Comparison of ENCODE assay signal across 11 mouse cellular contexts in genomic region chr7:134501079-134501478, GRCm38 (mm10).
DNase-seq lines count a peak whose midpoint lies in the region; ATAC-seq lines count a peak whose summit lies in the region.
"Had no signal": no experiment of that assay in that cellular context is flagged by ENCODE, and none has a peak within 500 bp of the region (broad histone marks: within the 10 kb centered on the region; RNA-seq: fewer than 3 reads in every experiment).

No protein-coding gene starts in this region.

- intact Hi-C loops in heart, postnatal 14 days (cut with DNase I), result no loop called here

- H3K9me3 ChIP-seq in hindbrain, embryonic 12.5 days (replicated peaks), result no peaks in the 10 kb centered on the region
- no peaks in the 10 kb centered on the region for H3K9me3 ChIP-seq in hindbrain, embryonic 16.5 days (ENCODE audit: control insufficient read depth, low read length)
- no peaks in the 10 kb centered on the region for H3K9me3 ChIP-seq in midbrain, embryonic 11.5 days (ENCODE audit: control insufficient read depth, low read length)
- H3K9me3 ChIP-seq in midbrain, embryonic 14.5 days (ENCODE audit: control insufficient read depth, low read length), result no peaks in the 10 kb centered on the region
- no peaks in the 10 kb centered on the region for H3K9me3 ChIP-seq in embryonic facial prominence, embryonic 14.5 days (ENCODE audit: control insufficient read depth, low read length)
- no peaks in the 10 kb centered on the region for H3K9me3 ChIP-seq in limb, embryonic 10.5 days (replicated peaks)
- H3K9me3 ChIP-seq: embryonic facial prominence, embryonic 15.5 days; heart, embryonic 15.5 days; liver, embryonic 15.5 days had no signal

- no peaks in the 10 kb centered on the region for H3K27me3 ChIP-seq in hindbrain, embryonic 12.5 days
- H3K27me3 ChIP-seq in hindbrain, embryonic 16.5 days (replicated peaks; ENCODE audit: control insufficient read depth, insufficient read depth, low read length), result no peaks in the 10 kb centered on the region
- H3K27me3 ChIP-seq in midbrain, embryonic 11.5 days (ENCODE audit: control insufficient read depth, insufficient read depth, low read length), result no peaks in the 10 kb centered on the region
- H3K27me3 ChIP-seq in midbrain, embryonic 14.5 days (ENCODE audit: control insufficient read depth, insufficient read depth, low read length), result no peaks in the 10 kb centered on the region
- H3K27me3 ChIP-seq in embryonic facial prominence, embryonic 14.5 days (replicated peaks; ENCODE audit: control insufficient read depth, insufficient read depth, low read length), result no peaks in the 10 kb centered on the region
- no peaks in the 10 kb centered on the region for H3K27me3 ChIP-seq in limb, embryonic 10.5 days (ENCODE audit: low read depth, poor library complexity, severe bottlenecking)
- H3K27me3 ChIP-seq: embryonic facial prominence, embryonic 15.5 days; heart, embryonic 15.5 days; liver, embryonic 15.5 days had no signal

- 15% methylated on average over 1 of the region's 1 CpGs for WGBS in hindbrain, embryonic 12.5 days
- WGBS in hindbrain, embryonic 16.5 days, result 3% methylated on average over 1 of the region's 1 CpGs
- WGBS in midbrain, embryonic 11.5 days, result 14% methylated on average over 1 of the region's 1 CpGs
- 0% methylated on average over 1 of the region's 1 CpGs for WGBS in midbrain, embryonic 14.5 days
- WGBS in embryonic facial prominence, embryonic 14.5 days, result 15% methylated on average over 1 of the region's 1 CpGs
- 32% methylated on average over 1 of the region's 1 CpGs for WGBS in limb, embryonic 10.5 days

- no peak overlapping the region for H3K27ac ChIP-seq in hindbrain, embryonic 12.5 days
- H3K27ac ChIP-seq in hindbrain, embryonic 16.5 days (ENCODE audit: low read depth, low read length), result no peak overlapping the region
- no peak overlapping the region for H3K27ac ChIP-seq in midbrain, embryonic 11.5 days (ENCODE audit: low read depth, low read length)
- no peak overlapping the region for H3K27ac ChIP-seq in midbrain, embryonic 14.5 days (replicated peaks; ENCODE audit: low read depth, low read length)
- H3K27ac ChIP-seq in embryonic facial prominence, embryonic 14.5 days (replicated peaks; ENCODE audit: low read depth, low read length), result no peak overlapping the region
- H3K27ac ChIP-seq in limb, embryonic 10.5 days, result no peak overlapping the region
- H3K27ac ChIP-seq: embryonic facial prominence, embryonic 15.5 days; heart, embryonic 15.5 days; liver, embryonic 15.5 days had no signal

- H3K36me3 ChIP-seq in hindbrain, embryonic 12.5 days, result no peaks in the 10 kb centered on the region
- no peaks in the 10 kb centered on the region for H3K36me3 ChIP-seq in hindbrain, embryonic 16.5 days (ENCODE audit: control insufficient read depth, insufficient read depth, low read length)
- no peaks in the 10 kb centered on the region for H3K36me3 ChIP-seq in midbrain, embryonic 11.5 days (ENCODE audit: control insufficient read depth, insufficient read depth, low read length)
- no peaks in the 10 kb centered on the region for H3K36me3 ChIP-seq in midbrain, embryonic 14.5 days (ENCODE audit: control insufficient read depth, insufficient read depth, low read length)
- no peaks in the 10 kb centered on the region for H3K36me3 ChIP-seq in embryonic facial prominence, embryonic 14.5 days (ENCODE audit: control insufficient read depth, insufficient read depth, low read length)
- no peaks in the 10 kb centered on the region for H3K36me3 ChIP-seq in limb, embryonic 10.5 days
- H3K36me3 ChIP-seq: embryonic facial prominence, embryonic 15.5 days; heart, embryonic 15.5 days; liver, embryonic 15.5 days had no signal

- no peak for DNase-seq in midbrain, embryonic 11.5 days (ENCODE audit: low spot score, missing footprints)
- no peak for DNase-seq in midbrain, embryonic 14.5 days
- DNase-seq in embryonic facial prominence, embryonic 14.5 days (ENCODE audit: low spot score), result peak; percentile 46
- DNase-seq in limb, embryonic 10.5 days (ENCODE audit: low spot score), result no peak
- DNase-seq in heart, postnatal 14 days, result no peak

- H3K4me2 ChIP-seq in hindbrain, embryonic 12.5 days (replicated peaks), result no peak overlapping the region
- no peak overlapping the region for H3K4me2 ChIP-seq in hindbrain, embryonic 16.5 days (ENCODE audit: low read length)
- no peak overlapping the region for H3K4me2 ChIP-seq in midbrain, embryonic 11.5 days
- no peak overlapping the region for H3K4me2 ChIP-seq in midbrain, embryonic 14.5 days (ENCODE audit: low read length)
- no peak overlapping the region for H3K4me2 ChIP-seq in embryonic facial prominence, embryonic 14.5 days (ENCODE audit: low read depth, low read length)
- H3K4me2 ChIP-seq: embryonic facial prominence, embryonic 15.5 days; heart, embryonic 15.5 days; liver, embryonic 15.5 days had no signal

- peak; percentile 35; the same call in 1 of the 2 replicates for ATAC-seq in hindbrain, embryonic 12.5 days (ENCODE audit: low FRiP score)
- ATAC-seq in hindbrain, embryonic 16.5 days, result no peak
- ATAC-seq in midbrain, embryonic 11.5 days (ENCODE audit: low FRiP score), result peak; percentile 58
- ATAC-seq in midbrain, embryonic 14.5 days (ENCODE audit: low FRiP score, low TSS enrichment), result no peak
- ATAC-seq in embryonic facial prominence, embryonic 14.5 days (ENCODE audit: low read depth), result 0 out of 2 replicates have a peak, but pooled peaks have one; percentile 48
- ATAC-seq: intestine, postnatal 0 days had no signal

- H3K9ac ChIP-seq in hindbrain, embryonic 12.5 days, result no peak overlapping the region
- no peak overlapping the region for H3K9ac ChIP-seq in hindbrain, embryonic 16.5 days (ENCODE audit: low read depth, low read length)
- H3K9ac ChIP-seq in midbrain, embryonic 11.5 days (ENCODE audit: low read length), result no peak overlapping the region
- H3K9ac ChIP-seq in midbrain, embryonic 14.5 days (replicated peaks; ENCODE audit: low read length), result no peak overlapping the region
- H3K9ac ChIP-seq in embryonic facial prominence, embryonic 14.5 days (ENCODE audit: low read depth, low read length), result no peak overlapping the region
- H3K9ac ChIP-seq: embryonic facial prominence, embryonic 15.5 days; heart, embryonic 15.5 days; liver, embryonic 15.5 days had no signal

- H3K4me3 ChIP-seq in hindbrain, embryonic 12.5 days, result no peak overlapping the region
- no peak overlapping the region for H3K4me3 ChIP-seq in hindbrain, embryonic 16.5 days (ENCODE audit: low read length)
- H3K4me3 ChIP-seq in midbrain, embryonic 11.5 days (ENCODE audit: low read depth, low read length), result no peak overlapping the region
- no peak overlapping the region for H3K4me3 ChIP-seq in midbrain, embryonic 14.5 days (replicated peaks; ENCODE audit: low read depth, low read length)
- H3K4me3 ChIP-seq in embryonic facial prominence, embryonic 14.5 days (ENCODE audit: low read depth, low read length), result no peak overlapping the region
- no peak overlapping the region for H3K4me3 ChIP-seq in limb, embryonic 10.5 days
- H3K4me3 ChIP-seq: embryonic facial prominence, embryonic 15.5 days; heart, embryonic 15.5 days; liver, embryonic 15.5 days had no signal

- H3K4me1 ChIP-seq in hindbrain, embryonic 12.5 days, result 0 out of 2 replicates have a peak, but pooled peaks cover 3% of the 10 kb centered on the region
- no peaks in the 10 kb centered on the region; the same call in 1 of the 2 replicates for H3K4me1 ChIP-seq in hindbrain, embryonic 16.5 days (ENCODE audit: control insufficient read depth, insufficient read depth, low read depth, low read length)
- no peaks in the 10 kb centered on the region for H3K4me1 ChIP-seq in midbrain, embryonic 11.5 days (ENCODE audit: control insufficient read depth, insufficient read depth, low read length)
- no peaks in the 10 kb centered on the region for H3K4me1 ChIP-seq in midbrain, embryonic 14.5 days (ENCODE audit: control insufficient read depth, insufficient read depth, low read length)
- peaks cover 9% of the 10 kb centered on the region; the same call in 1 of the 2 replicates for H3K4me1 ChIP-seq in embryonic facial prominence, embryonic 14.5 days (ENCODE audit: control insufficient read depth, insufficient read depth, low read length)
- peaks cover 17% of the 10 kb centered on the region for H3K4me1 ChIP-seq in limb, embryonic 10.5 days
- H3K4me1 ChIP-seq: liver, embryonic 15.5 days had no signal

Comparison
In these comparisons a context has a peak if more than half of its experiments do, and no peak if none do; other contexts are left out.
1. ATAC-seq: peak in hindbrain, embryonic 12.5 days (single experiment), midbrain, embryonic 11.5 days (single experiment) and embryonic facial prominence, embryonic 14.5 days (single experiment); none in hindbrain, embryonic 16.5 days (single experiment) and midbrain, embryonic 14.5 days (single experiment).